Mouse (Mus musculus) bone marrow macrophage, adult 2 months (primary cell): Measurements from ENCODE around the gene Kiz.

ENCODE experiments used
- CTCF ChIP-seq: IDR thresholded peaks from 2 replicates; pipeline ENCODE4 v1.5.1; 2012; ENCODE audit warnings: low read depth, mild to moderate bottlenecking, low read length, moderate library complexity
- POLR2A ChIP-seq: IDR thresholded peaks from 2 replicates; pipeline ENCODE4 v1.6.1; 2012; ENCODE audit warnings: mild to moderate bottlenecking, low read depth, low read length, borderline replicate concordance

DNA sequence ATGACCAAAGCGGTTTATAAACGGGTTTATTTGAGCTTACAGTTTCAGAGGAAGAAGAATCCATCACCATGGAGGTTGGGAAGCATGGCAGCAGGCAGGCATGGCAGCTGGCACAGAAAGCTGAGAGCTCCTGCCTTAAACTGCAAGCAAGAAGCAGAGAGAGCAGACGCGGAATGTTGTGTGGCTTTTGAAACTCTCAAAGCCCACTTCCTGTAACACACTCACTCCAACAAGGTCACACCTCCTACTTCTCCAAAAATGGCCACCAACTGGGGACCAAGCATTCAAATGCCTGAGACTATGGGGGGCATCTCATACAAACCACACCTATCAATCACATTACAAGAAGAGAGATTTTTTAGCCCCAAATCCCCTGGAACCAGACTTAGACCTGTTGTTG, 154.5 kb downstream of the Kiz start:
- TF ChIP-seq POLR2A (no peak), CTCF (no peak)
